Mouse (Mus musculus) frontal cortex, postnatal 10 days (tissue): Measurements from ENCODE around the gene Smarcd3.
"Not testable (repeated sequence)": the region's sequence is repeated elsewhere in the genome, so short reads cannot be mapped to it uniquely, and the experiment has no call there.

Experiments used
- DNase-seq, 2 experiments: peaks; one replicate each; pipeline ENCODE4 v3.0.0; 2022; ENCODE audit warnings: low spot score in 2 of 2, mixed read lengths in 1 of 2

Gene Smarcd3

GRCm38 (mm10) chr5:24556709-24557108, 67.5 kb downstream of the Smarcd3 start, which contains the start of gene 4931409K22Rik:
TSS of gene 4931409K22Rik (minus strand) at chr5:24556809.
- no peak for DNase-seq

- DNase-seq, result not testable (repeated sequence)
Observed at GRCm38 (mm10) chr5:24555335-24555734, 68.9 kb downstream of the Smarcd3 start.

- no peak for DNase-seq
Observed at GRCm38 (mm10) chr5:24553621-24554244, 70.5 kb downstream of the Smarcd3 start.

- no peak for DNase-seq
Observed at GRCm38 (mm10) chr5:24551317-24551688, 72.9 kb downstream of the Smarcd3 start.

GRCm38 (mm10) chr5:24550598-24551316, 73.5 kb downstream of the Smarcd3 start:
- peak; percentile 54 to 64 for DNase-seq

- no peak for DNase-seq
Observed at GRCm38 (mm10) chr5:24542643-24543042, 81.6 kb downstream of the Smarcd3 start.

GRCm38 (mm10) chr5:24541144-24541569, 83.1 kb downstream of the Smarcd3 start:
- no peak for DNase-seq
